Mouse (Mus musculus): ENCODE measurements around the gene Nr1i2. TPM values are rescaled to one million over a fixed set of nuclear protein-coding genes. Genes with fewer than 3 reads are reported as not detected.
A peak's percentile ranks its signal among the peaks of the same experiment; 100 is the strongest.
"Not testable (repeated sequence)": the region's sequence is repeated elsewhere in the genome, so short reads cannot be mapped to it uniquely, and the experiment has no call there.

The Nr1i2 gene
- 2.6 and 2.8 TPM in 2 replicates for polyA plus RNA-seq (2015; fragmentation: Nextera tagmentation; extraction: Ambion mirVana)

- Histone ChIP-seq H3K27ac (peak within 1 kb of the TSS; percentile 39), H3K9ac (peak within 1 kb of the TSS; percentile 53; the same call in 1 of the 2 replicates), H3K9me3 (replicated peaks) (no peaks in the 10 kb centered on the region), H3K4me1 (replicated peaks) (0 out of 2 replicates have a peak, but pooled peaks cover 9% of the 10 kb centered on the region), H3K4me2 (peak within 1 kb of the TSS; percentile 48), H3K4me3 (replicated peaks) (peak within 1 kb of the TSS; percentile 44), H3K36me3 (no peaks in the 10 kb centered on the region), H3K27me3 (no peaks in the 10 kb centered on the region)
- DNase-seq, result no peak
- peak; percentile 64 for ATAC-seq (ENCODE audit: low read depth)
- 46% methylated on average over 7 of the region's 7 CpGs for WGBS (ENCODE audit: insufficient replicate concordance)
Measured at GRCm38 (mm10) chr16:38294685-38295348, at the start of gene Nr1i2. Gene Nr1i2, minus strand, starts transcription at chr16:38294824.

DNA sequence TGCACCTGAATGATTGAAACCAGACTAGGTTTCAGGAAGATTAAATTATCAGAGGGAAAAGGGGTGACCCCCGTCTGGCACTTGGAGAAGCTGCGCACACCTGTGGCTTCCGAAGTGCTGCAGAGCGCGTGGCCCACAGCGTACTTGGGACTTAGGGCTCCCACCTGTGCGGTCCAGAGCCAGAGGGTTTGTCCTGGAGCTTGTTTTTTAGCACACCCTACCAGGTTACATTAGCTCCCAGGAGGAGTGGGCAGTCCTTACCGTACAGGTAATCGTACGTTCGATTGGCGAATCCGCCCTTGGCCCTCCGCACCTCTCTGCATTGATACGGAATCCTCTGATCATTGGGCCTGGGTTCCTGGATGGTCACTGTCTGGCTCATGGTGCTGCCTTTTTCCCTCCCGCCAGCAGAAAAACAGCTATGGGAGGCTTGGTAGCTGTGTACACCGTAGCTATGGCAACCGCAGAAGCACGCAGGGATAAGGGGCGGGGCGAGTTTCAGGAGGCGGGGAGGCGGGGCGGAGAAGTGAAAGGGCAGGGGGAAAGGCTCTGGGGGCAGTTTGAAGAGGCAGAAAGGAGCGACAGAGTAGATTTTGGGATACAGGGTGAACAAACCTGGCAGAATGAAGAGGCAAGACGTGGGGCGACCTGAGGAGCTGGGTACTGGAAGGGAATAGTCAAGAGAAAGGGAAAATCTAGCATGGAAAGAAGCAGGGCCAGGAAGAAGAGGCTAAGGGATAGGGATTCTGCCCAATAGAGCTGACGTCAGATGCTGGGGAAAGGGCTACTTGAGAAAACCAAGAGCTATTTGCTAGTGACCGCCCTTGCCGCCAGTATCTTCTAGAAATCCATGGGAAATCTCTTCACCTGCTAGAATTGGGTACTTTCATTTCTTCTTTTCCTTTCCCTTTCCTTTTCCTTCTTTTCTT lies 47.0 kb upstream of the Nr1i2 start, which contains the start of gene Maats1:
Maats1 (minus strand) TSS at position 748 of the 929 bp plus-strand sequence.
- 21% methylated on average over 30 of the region's 30 CpGs for WGBS (ENCODE audit: insufficient replicate concordance)
- H3K9me3 ChIP-seq (replicated peaks), result no peaks in the 10 kb centered on the region
- H3K27me3 ChIP-seq, result peaks cover 8% of the 10 kb centered on the region

DNA sequence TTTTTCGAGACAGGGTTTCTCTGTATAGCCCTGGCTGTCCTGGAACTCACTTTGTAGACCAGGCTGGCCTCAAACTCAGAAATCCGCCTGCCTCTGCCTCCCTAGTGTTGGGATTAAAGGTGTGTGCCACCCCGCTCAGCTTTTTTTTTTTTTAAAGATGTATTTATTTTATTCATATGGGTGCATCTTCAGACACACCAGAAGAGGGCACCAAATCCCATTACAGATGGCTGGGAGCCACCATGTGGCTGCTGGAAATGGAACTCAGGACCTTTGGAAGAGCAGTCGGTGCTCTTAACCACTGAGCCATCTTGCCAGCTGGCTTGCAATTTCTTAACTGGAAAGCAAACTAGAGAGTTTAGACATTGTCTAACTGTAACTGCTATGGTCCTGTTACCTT lies 43.5 kb upstream of the Nr1i2 start:
- ATAC-seq (ENCODE audit: low read depth); DNase-seq: not testable (repeated sequence)

More for the DNA sequence above, 47.0 kb upstream of the Nr1i2 start, which contains the start of gene Maats1:
- peak within 1 kb of the TSS; percentile 33; the same call in 1 of the 2 replicates for H3K4me3 ChIP-seq (replicated peaks)
- ATAC-seq (ENCODE audit: low read depth), result peak; percentile 67
- peak within 1 kb of the TSS; percentile 61 for H3K4me2 ChIP-seq
- peak; percentile 65 for DNase-seq
- H3K4me1 ChIP-seq (replicated peaks), result peaks cover 27% of the 10 kb centered on the region
- H3K9ac ChIP-seq, result peak within 1 kb of the TSS; percentile 31; the same call in 1 of the 2 replicates
- no peak within 1 kb of the TSS for H3K27ac ChIP-seq
- H3K36me3 ChIP-seq, result no peaks in the 10 kb centered on the region

DNA sequence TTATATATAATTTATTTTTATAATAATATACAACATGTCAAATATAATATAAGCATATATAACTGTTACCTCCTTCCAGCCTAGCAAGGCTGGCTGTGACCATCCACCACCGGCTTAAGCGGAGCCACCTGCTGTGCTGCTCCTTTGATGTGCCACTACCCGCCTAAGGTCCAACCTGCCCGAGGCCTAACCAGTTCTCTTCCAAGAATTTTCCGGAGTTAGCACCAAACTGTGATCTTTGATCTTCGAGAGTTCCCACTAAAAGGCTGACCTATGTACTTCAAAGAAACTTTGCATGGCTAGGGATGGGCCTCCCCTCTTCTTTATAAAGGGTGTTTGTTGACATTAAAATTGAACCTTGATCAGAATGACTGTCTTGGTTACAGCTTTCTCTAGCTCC lies 39.8 kb upstream of the Nr1i2 start:
- Histone ChIP-seq H3K4me2 (no peak overlapping the region), H3K9me3 (replicated peaks) (no peaks in the 10 kb centered on the region), H3K27me3 (no peaks in the 10 kb centered on the region), H3K9ac (no peak overlapping the region), H3K4me1 (replicated peaks) (peaks cover 6% of the 10 kb centered on the region; the same call in 1 of the 2 replicates), H3K36me3 (no peaks in the 10 kb centered on the region), H3K4me3 (replicated peaks) (no peak overlapping the region), H3K27ac (no peak overlapping the region)
- WGBS (ENCODE audit: insufficient replicate concordance), result 53% methylated on average over 6 of the region's 6 CpGs
- DNase-seq, result no peak
- ATAC-seq (ENCODE audit: low read depth), result no peak

More for the DNA sequence above, 43.5 kb upstream of the Nr1i2 start:
- not testable (repeated sequence) for H3K4me2 ChIP-seq; H3K27ac ChIP-seq; H3K27me3 ChIP-seq; H3K36me3 ChIP-seq; H3K9me3 ChIP-seq (replicated peaks); H3K9ac ChIP-seq; H3K4me3 ChIP-seq (replicated peaks)
- WGBS (ENCODE audit: insufficient replicate concordance), result 69% methylated on average over 4 of the region's 4 CpGs
- H3K4me1 ChIP-seq (replicated peaks), result peaks cover 14% of the 10 kb centered on the region

DNA sequence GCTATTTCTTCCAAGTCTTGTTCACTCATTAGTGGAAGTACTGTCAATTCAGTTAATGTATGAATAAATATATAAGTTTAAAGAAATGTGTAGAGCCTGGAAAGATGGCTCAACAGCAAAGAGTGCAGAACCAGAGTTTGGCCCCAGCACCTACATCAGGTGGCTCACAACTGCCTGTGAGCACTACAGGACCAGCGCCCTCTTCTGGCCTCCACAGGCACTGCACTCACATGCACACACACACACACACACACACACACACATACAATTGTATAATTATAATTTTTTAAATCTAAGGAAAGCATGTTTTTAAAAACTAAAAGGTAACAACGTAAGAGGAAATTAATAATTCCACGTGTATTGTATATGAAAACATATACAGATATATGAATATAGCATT lies 34.7 kb upstream of the Nr1i2 start:
- no peak for ATAC-seq (ENCODE audit: low read depth)
- no peak overlapping the region for H3K4me3 ChIP-seq (replicated peaks)
- no peak overlapping the region for H3K27ac ChIP-seq
- no peaks in the 10 kb centered on the region for H3K9me3 ChIP-seq (replicated peaks)
- H3K36me3 ChIP-seq, result no peaks in the 10 kb centered on the region
- no peaks in the 10 kb centered on the region for H3K27me3 ChIP-seq
- DNase-seq, result no peak
- 63% methylated on average over 3 of the region's 3 CpGs for WGBS (ENCODE audit: insufficient replicate concordance)
- H3K9ac ChIP-seq, result no peak overlapping the region
- no peak overlapping the region for H3K4me2 ChIP-seq
- H3K4me1 ChIP-seq (replicated peaks), result peaks cover 6% of the 10 kb centered on the region; the same call in 1 of the 2 replicates

DNA sequence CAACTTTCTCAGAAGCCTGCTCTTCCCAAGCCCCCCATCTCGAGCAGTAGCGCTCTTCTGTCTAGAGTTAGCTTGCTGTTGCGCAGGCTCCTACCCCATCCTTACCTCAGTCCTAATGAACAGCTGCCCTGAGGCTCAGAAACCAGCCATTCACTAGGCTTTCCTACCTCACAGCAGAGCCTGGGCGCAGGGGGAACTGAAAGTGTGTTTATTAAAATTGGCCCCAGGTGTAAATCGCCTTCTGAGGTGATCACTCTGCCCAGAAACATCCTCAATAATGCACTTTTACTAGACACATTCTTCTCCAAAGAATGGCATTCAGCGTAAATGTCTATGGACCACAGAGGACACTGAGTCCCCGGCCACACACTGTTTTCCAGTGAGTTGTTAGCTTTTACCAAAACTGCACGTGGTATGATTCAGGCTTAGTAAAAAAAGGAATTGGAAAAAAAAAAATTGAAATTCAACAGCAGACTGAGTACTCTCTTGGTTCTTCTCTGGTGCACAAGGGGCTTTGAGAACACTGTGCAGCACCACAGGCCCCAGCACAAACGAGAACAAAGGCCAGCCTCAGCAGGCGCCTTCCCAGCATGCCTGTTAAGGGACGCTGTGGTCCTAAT lies 32.3 kb upstream of the Nr1i2 start:
- no peaks in the 10 kb centered on the region for H3K4me1 ChIP-seq (replicated peaks)
- H3K27me3 ChIP-seq, result no peaks in the 10 kb centered on the region
- H3K4me3 ChIP-seq (replicated peaks), result no peak overlapping the region
- H3K27ac ChIP-seq, result no peak overlapping the region
- no peaks in the 10 kb centered on the region for H3K36me3 ChIP-seq
- H3K9me3 ChIP-seq (replicated peaks), result no peaks in the 10 kb centered on the region
- no peak overlapping the region for H3K9ac ChIP-seq
- no peak overlapping the region for H3K4me2 ChIP-seq
- DNase-seq (no peak), ATAC-seq (ENCODE audit: low read depth) (no peak)
- WGBS (ENCODE audit: insufficient replicate concordance), result 75% methylated on average over 11 of the region's 11 CpGs

- Histone ChIP-seq H3K36me3 (no peaks in the 10 kb centered on the region), H3K4me1 (replicated peaks) (no peaks in the 10 kb centered on the region), H3K9ac (no peak overlapping the region), H3K9me3 (replicated peaks) (no peaks in the 10 kb centered on the region), H3K27ac (no peak overlapping the region), H3K27me3 (no peaks in the 10 kb centered on the region), H3K4me2 (no peak overlapping the region), H3K4me3 (replicated peaks) (no peak overlapping the region)
- no peak for ATAC-seq (ENCODE audit: low read depth)
- 76% methylated on average over 15 of the region's 15 CpGs for WGBS (ENCODE audit: insufficient replicate concordance)
- no peak for DNase-seq
Measured at GRCm38 (mm10) chr16:38324311-38324710, 29.7 kb upstream of the Nr1i2 start.

DNA sequence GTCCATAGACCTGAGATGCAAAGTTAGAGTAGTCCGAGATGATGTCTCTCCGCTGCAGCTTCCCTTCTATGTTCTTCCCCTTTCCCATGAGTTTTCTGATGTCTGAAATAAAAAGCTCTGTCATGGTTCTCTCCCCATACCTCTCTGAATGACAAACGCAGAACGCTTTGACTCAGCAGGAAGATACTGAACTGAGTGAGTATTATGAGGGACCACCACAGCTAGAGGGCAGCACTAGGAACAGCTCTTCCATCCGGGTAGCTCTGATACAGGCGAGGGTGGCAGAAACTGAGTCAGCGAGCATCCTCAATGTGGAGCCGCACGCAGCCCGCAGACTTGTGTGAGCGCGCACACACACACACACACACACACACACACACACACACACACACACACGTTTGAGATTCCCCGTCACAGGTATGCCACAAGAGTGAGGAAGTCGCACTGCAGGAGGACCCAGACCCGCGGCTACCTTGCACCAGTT lies 26.9 kb upstream of the Nr1i2 start:
- ATAC-seq (ENCODE audit: low read depth), result no peak
- Histone ChIP-seq H3K36me3 (no peaks in the 10 kb centered on the region), H3K9me3 (replicated peaks) (no peaks in the 10 kb centered on the region), H3K4me1 (replicated peaks) (no peaks in the 10 kb centered on the region), H3K4me3 (replicated peaks) (no peak overlapping the region), H3K27me3 (no peaks in the 10 kb centered on the region), H3K9ac (no peak overlapping the region), H3K27ac (no peak overlapping the region), H3K4me2 (peak overlapping the region; percentile 29; the same call in 1 of the 2 replicates)
- peak; percentile 20 for DNase-seq
- WGBS (ENCODE audit: insufficient replicate concordance), result 19% methylated on average over 17 of the region's 17 CpGs

GRCm38 (mm10) chr16:38319087-38319486 lies 24.5 kb upstream of the Nr1i2 start:
- Histone ChIP-seq H3K27me3 (no peaks in the 10 kb centered on the region), H3K27ac (no peak overlapping the region), H3K4me1 (replicated peaks) (no peaks in the 10 kb centered on the region), H3K4me2 (no peak overlapping the region), H3K9ac (no peak overlapping the region), H3K4me3 (replicated peaks) (no peak overlapping the region), H3K36me3 (no peaks in the 10 kb centered on the region), H3K9me3 (replicated peaks) (no peaks in the 10 kb centered on the region)
- ATAC-seq (ENCODE audit: low read depth) (no peak), DNase-seq (no peak)
- 70% methylated on average over 4 of the region's 4 CpGs for WGBS (ENCODE audit: insufficient replicate concordance)

DNA sequence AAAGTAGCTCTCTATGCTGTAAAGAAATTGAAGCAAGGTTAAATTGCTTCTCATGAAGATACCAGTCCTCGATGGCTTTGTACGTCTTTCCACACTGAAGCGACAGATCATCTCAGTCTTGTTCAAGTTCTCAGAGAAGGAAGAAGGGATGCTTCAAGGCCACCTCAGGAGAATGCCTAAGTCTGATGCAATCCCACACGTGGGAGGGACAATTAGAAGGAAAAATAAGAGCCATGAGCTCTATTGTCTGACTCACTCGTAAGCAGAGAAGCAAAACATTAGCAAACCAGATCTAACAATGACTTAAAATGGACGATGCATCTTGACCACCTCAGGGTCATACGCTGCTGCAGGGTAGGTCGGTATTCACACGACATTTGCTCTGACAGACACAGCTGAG lies 23.9 kb upstream of the Nr1i2 start:
- H3K27me3 ChIP-seq, result no peaks in the 10 kb centered on the region
- no peak for DNase-seq
- no peaks in the 10 kb centered on the region for H3K4me1 ChIP-seq (replicated peaks)
- no peaks in the 10 kb centered on the region for H3K9me3 ChIP-seq (replicated peaks)
- no peak overlapping the region for H3K4me3 ChIP-seq (replicated peaks)
- H3K27ac ChIP-seq, result no peak overlapping the region
- H3K4me2 ChIP-seq, result no peak overlapping the region
- H3K36me3 ChIP-seq, result no peaks in the 10 kb centered on the region
- no peak for ATAC-seq (ENCODE audit: low read depth)
- WGBS (ENCODE audit: insufficient replicate concordance), result 65% methylated on average over 9 of the region's 9 CpGs
- no peak overlapping the region for H3K9ac ChIP-seq

GRCm38 (mm10) chr16:38308195-38308594 lies 13.6 kb upstream of the Nr1i2 start:
- no peak overlapping the region for H3K27ac ChIP-seq
- H3K27me3 ChIP-seq, result no peaks in the 10 kb centered on the region
- H3K36me3 ChIP-seq, result no peaks in the 10 kb centered on the region
- H3K9me3 ChIP-seq (replicated peaks), result no peaks in the 10 kb centered on the region
- H3K4me2 ChIP-seq, result no peak overlapping the region
- peaks cover 8% of the 10 kb centered on the region; the same call in 1 of the 2 replicates for H3K4me1 ChIP-seq (replicated peaks)
- WGBS (ENCODE audit: insufficient replicate concordance), result 80% methylated on average over 11 of the region's 11 CpGs
- no peak overlapping the region for H3K4me3 ChIP-seq (replicated peaks)
- H3K9ac ChIP-seq, result no peak overlapping the region
- DNase-seq (no peak), ATAC-seq (ENCODE audit: low read depth) (no peak)
